Mouse (Mus musculus): ENCODE data around the gene Ptprn2.

Ptprn2 gene

DNA sequence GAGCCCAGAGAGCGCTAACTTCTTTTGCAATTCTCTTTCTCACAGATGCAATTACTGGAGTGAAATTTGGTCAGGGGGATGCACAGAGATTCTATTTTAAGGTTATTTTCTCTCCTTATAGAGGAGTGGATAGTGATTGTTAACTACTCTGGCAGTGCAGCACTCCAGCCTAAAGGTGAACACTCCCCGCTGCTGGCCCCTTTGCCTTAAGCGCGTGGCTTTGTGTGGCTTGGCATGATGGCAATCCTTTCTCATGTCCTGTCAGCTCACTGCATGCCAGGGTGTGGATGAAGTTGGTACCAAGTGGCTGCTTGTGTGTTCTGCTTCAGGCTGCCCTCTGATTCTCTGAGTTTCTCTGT lies 156.7 kb downstream of the Ptprn2 start:
- DNase-seq (ENCODE audit: low spot score), result no peak

DNA sequence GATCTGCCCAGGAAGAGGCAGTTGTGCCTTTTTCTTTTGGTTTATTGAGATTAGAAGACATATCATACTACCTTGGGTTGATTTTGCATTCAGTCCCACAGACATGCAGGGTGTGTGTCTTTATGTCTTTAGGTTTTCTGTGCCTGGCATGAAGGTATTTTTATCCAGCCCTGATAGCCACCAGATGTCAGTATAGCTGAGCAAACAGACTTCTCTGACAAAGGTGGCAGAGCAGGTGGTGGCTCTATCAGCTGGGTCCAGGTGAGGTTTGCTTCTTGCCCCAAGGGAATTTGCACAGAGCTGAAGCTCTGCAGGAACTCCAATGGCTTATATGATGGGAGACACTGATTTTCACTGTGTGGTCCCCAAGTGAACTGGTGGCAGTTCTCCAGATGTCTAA lies 161.3 kb downstream of the Ptprn2 start:
- no peak for DNase-seq (ENCODE audit: low spot score)

- no peak for DNase-seq (ENCODE audit: low spot score)
Measured at GRCm38 (mm10) chr12:116648584-116649206, 163.2 kb downstream of the Ptprn2 start.

DNA sequence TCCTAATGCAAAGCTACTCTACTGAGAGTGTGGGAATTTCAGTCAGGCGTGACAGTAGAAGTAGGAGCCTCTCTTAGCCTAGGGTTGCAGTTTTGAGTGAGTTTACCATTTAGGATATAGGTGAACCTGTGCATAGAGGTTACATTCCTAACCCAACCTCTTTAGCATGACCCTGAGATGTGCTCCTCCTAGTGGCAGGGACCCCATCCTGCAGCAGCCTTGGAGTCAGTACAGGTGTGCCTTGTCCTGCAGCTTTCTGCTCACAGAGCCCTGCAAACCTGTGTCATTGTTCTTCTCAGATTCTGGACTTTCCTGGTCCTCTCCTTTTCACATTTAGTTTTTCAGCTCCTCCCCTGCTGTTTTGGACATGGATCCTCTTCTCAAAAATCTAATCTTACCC lies 168.2 kb downstream of the Ptprn2 start:
- DNase-seq (ENCODE audit: low spot score), result no peak

- DNase-seq (ENCODE audit: low spot score), result no peak
Measured at GRCm38 (mm10) chr12:116660076-116660475, 174.6 kb downstream of the Ptprn2 start.

DNA sequence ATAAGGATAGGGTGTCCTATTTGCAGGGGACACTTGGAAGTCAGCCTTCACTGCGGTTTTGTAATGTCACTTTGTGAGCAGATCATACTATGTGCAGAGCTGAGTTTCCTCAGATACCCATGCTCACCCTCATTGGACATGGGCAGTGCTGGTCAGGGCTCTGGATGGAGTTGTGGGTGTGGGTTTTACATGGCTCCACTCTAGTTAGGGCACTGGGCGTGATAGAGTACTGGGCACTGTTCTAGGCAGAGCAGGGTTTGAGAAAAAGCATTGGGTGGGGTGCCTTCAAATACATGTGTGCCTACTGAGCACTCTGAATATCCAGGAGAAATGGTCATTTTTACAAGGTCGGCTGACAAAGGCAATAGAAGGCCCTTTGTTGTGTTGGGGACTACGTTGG lies 175.5 kb downstream of the Ptprn2 start:
- DNase-seq (ENCODE audit: low spot score), result no peak

DNA sequence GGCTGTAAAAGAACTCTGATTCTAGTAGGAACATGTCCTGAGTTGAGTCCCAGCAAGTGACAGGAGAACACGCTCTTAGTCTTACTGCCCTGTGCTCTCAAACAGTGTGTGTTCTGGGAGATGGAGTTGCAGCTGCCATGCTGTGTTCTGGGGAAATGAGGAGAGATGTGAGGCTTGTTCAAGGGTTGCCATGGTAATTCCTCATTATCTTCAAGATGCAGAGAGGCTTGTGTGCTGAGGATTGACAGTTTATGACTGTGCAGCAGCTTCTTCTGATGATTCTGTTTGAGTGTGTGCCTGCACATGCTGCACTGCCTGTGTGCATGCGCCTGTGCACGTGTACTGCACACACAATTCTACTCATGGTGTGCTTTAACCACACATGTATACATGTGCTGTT lies 192.2 kb downstream of the Ptprn2 start:
- no peak for DNase-seq (ENCODE audit: low spot score)

GRCm38 (mm10) chr12:116689832-116690231 lies 204.3 kb downstream of the Ptprn2 start:
- no peak for DNase-seq (ENCODE audit: low spot score)

DNA sequence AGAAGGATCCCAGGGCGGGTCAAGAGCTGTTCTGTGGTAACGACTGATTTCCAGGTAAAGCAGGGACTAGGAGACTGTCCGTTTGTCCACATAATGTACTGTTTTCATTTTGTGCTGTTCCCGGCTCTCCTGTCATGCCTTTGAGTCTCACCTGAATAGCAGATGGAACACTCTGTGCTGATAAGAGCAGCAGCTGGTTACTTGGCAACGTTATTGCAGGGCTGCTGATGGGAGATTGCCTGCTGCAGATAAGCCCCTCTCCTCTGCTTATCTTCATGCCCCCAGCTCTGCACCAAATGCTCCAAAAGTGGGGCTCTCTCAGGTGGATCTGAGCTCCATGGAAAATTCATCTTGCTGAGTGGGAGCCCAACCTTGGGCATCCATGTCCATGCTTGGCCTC lies 224.0 kb downstream of the Ptprn2 start:
- no peak for DNase-seq (ENCODE audit: low spot score)

GRCm38 (mm10) chr12:116710716-116711115 lies 225.2 kb downstream of the Ptprn2 start:
- DNase-seq (ENCODE audit: low spot score), result no peak

DNA sequence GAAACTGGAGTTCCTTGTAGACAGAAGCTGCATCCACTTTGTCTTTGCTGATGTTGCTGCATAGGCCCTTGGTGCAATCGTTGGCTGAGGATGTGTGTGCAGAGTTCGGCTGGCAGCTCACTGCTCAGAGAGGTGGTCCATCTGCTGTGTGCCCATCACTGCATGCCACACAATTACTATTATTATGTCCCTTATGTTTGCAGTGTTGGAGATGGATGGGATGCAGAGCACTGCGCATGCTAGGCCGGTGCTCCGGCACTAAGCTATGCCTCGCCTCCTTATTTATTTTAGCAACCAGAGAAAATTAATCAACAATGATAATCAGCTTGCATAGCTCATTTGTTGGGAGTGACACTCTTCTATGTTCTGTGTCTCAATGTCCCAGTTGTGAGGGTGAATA lies 225.6 kb downstream of the Ptprn2 start:
- DNase-seq (ENCODE audit: low spot score), result no peak

DNA sequence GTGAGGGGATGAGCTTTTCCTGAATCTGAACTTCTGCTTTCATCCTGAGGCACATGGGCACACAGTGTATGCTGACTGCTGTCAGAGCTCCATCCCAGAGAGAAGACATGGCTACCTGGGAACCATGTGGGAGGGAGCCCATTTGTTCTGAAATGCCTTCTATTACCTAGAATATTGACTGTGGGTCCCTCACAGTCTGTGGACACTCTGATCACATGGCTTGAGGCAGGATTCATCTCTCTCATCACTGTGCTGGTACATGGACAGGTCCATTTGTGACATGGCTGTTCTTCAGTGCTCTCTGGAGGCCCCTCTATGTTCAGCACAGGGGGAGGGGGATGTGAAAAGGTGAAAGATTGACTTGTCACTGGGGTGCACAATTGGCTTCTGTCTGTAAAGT lies 227.6 kb downstream of the Ptprn2 start:
- no peak for DNase-seq (ENCODE audit: low spot score)

DNA sequence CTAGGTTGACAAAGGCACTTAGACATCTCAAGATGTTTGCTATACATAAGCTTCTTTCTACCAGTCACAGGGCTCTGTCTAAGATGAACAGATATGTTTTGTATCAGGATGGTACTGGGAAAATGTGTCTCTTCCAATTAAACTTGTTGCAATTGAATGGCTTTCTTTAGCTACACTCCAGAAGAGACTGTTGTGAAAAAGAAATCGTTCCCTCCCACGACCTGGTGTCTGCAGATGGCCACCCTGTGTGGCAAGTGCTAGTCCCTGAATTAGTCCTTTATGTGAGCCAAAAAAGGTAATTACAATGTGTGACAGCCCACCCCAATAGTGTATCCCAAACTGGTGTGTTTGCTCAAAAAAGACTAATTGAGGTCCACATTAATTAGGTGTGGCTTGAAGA lies 235.5 kb downstream of the Ptprn2 start:
- no peak for DNase-seq (ENCODE audit: low spot score)

GRCm38 (mm10) chr12:116740141-116740540 lies 254.6 kb downstream of the Ptprn2 start:
- DNase-seq (ENCODE audit: low spot score), result no peak

DNA sequence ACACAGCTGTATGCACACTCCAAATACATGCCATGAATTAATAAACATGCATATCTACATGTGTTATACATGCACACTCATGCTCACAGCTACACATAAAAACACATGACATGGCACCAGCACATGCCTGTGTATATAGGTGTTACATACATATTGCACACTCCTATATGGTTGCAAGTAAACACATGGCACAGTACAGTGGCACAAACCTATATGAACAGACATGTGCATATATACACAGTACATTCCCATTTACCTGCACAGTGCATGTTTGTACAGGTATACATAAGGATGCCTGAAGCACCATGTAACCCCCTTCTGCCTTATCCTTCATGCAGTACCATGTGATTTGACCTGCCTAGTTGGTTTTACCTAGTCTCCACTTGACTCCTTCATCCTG lies 255.8 kb downstream of the Ptprn2 start:
- DNase-seq (ENCODE audit: low spot score), result no peak

GRCm38 (mm10) chr12:116746401-116746800 lies 260.9 kb downstream of the Ptprn2 start:
- DNase-seq (ENCODE audit: low spot score), result no peak

- no peak for DNase-seq (ENCODE audit: low spot score)
Measured at GRCm38 (mm10) chr12:116752784-116753183, 267.3 kb downstream of the Ptprn2 start.

DNA sequence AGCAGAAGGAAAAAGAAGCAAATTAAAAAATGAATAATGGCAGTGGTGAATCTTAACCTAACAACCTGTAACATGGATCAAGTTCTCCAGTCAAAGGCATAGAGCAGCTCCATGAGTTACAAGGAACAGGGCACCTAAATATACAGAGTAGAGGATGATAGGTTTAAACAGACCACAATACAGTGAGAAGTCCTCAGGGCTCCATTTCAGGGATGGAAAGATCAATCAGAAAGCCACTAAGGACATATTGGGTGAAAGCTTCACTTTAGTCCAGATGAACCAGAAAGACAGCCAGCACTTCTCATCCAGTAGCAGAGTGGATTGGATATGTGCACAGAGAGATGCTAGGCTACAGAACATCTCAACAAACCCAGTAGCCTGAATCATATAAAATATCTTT lies 278.4 kb downstream of the Ptprn2 start:
- DNase-seq (ENCODE audit: low spot score), result no peak

DNA sequence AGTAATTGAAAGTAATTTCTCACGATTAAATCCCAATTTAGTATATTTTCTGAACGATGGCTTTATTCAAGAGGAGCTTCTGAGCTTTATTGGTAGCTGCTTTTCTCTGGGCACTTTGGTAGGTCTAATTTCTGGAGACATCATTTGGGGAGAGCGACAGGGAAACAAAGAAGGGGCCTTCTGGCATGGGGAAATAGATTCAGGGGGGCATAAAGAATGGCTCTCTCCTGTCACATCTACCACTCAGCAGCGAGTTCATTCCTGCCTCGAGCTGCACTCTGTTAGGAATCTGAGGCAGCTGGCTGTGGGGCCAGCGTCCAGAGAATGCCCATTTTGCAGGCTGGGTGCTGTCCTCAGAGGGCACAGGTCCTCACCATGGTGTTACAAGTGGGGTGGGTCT lies 285.4 kb downstream of the Ptprn2 start:
- no peak for DNase-seq (ENCODE audit: low spot score)

- DNase-seq (ENCODE audit: low spot score), result no peak
Measured at GRCm38 (mm10) chr12:116771493-116771892, 286.0 kb downstream of the Ptprn2 start.

- no peak for DNase-seq (ENCODE audit: low spot score)
Measured at GRCm38 (mm10) chr12:116772081-116772566, 286.6 kb downstream of the Ptprn2 start.

DNA sequence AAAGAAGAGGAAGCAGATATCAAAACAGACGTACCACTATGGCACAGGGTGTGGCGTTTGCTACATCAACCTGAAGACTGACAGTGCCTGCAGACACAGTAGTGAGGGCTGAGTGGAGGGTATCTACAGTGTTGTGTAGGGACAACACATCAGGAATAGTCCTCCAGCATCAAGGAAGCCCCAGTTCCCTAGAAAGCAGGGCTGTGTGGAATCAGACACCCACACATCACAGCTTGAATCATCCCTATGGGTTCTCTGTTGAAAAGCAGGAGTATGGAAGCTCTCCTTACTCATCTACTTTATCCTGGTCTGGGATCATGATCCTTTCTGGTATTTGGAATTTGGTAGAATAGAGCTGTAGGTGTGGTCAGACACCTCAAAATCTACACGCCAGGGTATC lies 287.8 kb downstream of the Ptprn2 start:
- DNase-seq (ENCODE audit: low spot score), result no peak

- no peak for DNase-seq (ENCODE audit: low spot score)
Measured at GRCm38 (mm10) chr12:116776447-116776846, 290.9 kb downstream of the Ptprn2 start.
